Mouse (Mus musculus) Patski (cell line): ENCODE data around the gene Eps15l1. TPM values are rescaled to one million over a fixed set of nuclear protein-coding genes. Genes with fewer than 3 reads are reported as not detected.

ENCODE experiments used
- ATAC-seq: fragments of 100-300 bp; one replicate; pipeline ENCODE4 v1.8.0; 2021
- CTCF ChIA-PET: fragments of 350-600 bp; sonication (Branson Sonifier 250); formaldehyde crosslinking; loops from one replicate; lab custom pipeline; 2022; ENCODE audit warnings: inconsistent platforms; lab: Charles Lee
- POLR2A ChIA-PET: fragments of 350-600 bp; sonication (Branson Sonifier 250); formaldehyde crosslinking; loops from one replicate; lab custom pipeline; 2022; ENCODE audit warnings: antibody characterized with exemption, inconsistent platforms; lab: Charles Lee
- DNase-seq: peaks from one replicate; pipeline ENCODE4 v3.0.0-alpha.2; 2011; ENCODE audit warnings: low read depth, low spot score
- H3K27me3 ChIP-seq: fragments of 371-371 bp; one replicate; pipeline ENCODE4 v1.5.1; 2021
- CTCF ChIP-seq: fragments of 100-300 bp; IDR thresholded peaks from one replicate; pipeline ENCODE4 v1.5.1; 2021
- in situ Hi-C: fragments of 300-500 bp; cut with MboI; formaldehyde crosslinking; loops from 3 replicates; pipeline ENCODE4 v1.11.1; 2018; ENCODE audit warnings: low pct_unique_long_range_greater_than_20kb, mixed read lengths
- polyA plus RNA-seq: library from polyadenylated mRNA; unstranded; gene quantifications from one replicate; pipeline ENCODE4 v1.2.3, GENCODE M21; 2021

The Eps15l1 gene
- polyA plus RNA-seq, result 63.4 TPM

- ATAC-seq (peak; percentile 92), DNase-seq (peak; percentile 92)
- H3K27me3 ChIP-seq, result no peaks in the 10 kb centered on the region
- no peak for TF ChIP-seq CTCF
- CTCF ChIA-PET, result interaction anchor here (0.9 to 2.3 kb wide), 8 partner anchors 10 to 163 kb away, joined by 3 to 9 read pairs (median 4); partner anchors contain the start of genes 1700030K09Rik and Calr3
- POLR2A ChIA-PET, result interaction anchor here (1.1 kb wide), 1 partner anchor 22 kb away, joined by 3 read pairs; the partner anchor contains the start of genes 1700030K09Rik and Calr3
- in situ Hi-C loops, result no loop called here
These were observed at the start of gene Eps15l1 for GRCm38 (mm10) chr8:72421362-72422335. Gene Eps15l1 (minus strand): TSS chr8:72421460.

GRCm38 (mm10) chr8:72470684-72471083 is 49.4 kb upstream of the Eps15l1 start:
- ATAC-seq, result no peak
- in situ Hi-C loops, result no loop called here
- POLR2A ChIA-PET, result interaction anchor here (0.7 to 1.0 kb wide), 2 partner anchors 10 to 11 kb away, joined by 4 read pairs; no protein-coding TSS in a partner anchor
- no peak for DNase-seq
- no peak for TF ChIP-seq CTCF
- no peaks in the 10 kb centered on the region for H3K27me3 ChIP-seq
- CTCF ChIA-PET, result interaction anchor here (0.7 kb wide), 1 partner anchor 35 kb away, joined by 3 read pairs; no protein-coding TSS in a partner anchor

- CTCF ChIA-PET, result interaction anchor here (0.7 kb wide), 1 partner anchor 35 kb away, joined by 3 read pairs; no protein-coding TSS in a partner anchor
- in situ Hi-C loops, result no loop called here
- DNase-seq, result no peak
- H3K27me3 ChIP-seq, result no peaks in the 10 kb centered on the region
- ATAC-seq, result no peak
- no peak for TF ChIP-seq CTCF
- POLR2A ChIA-PET, result interaction anchor here (1.0 kb wide), 1 partner anchor 9 kb away, joined by 4 read pairs; no protein-coding TSS in a partner anchor
These were observed 48.7 kb upstream of the Eps15l1 start for GRCm38 (mm10) chr8:72469984-72470383.

GRCm38 (mm10) chr8:72469243-72469642 is 48.0 kb upstream of the Eps15l1 start:
- no peak for TF ChIP-seq CTCF
- in situ Hi-C loops, result no loop called here
- DNase-seq (no peak), ATAC-seq (no peak)
- CTCF ChIA-PET, result no interaction called here
- no peaks in the 10 kb centered on the region for H3K27me3 ChIP-seq
- POLR2A ChIA-PET, result no interaction called here

- DNase-seq, result no peak
- no peak for TF ChIP-seq CTCF
- POLR2A ChIA-PET, result no interaction called here
- in situ Hi-C loops, result no loop called here
- no peaks in the 10 kb centered on the region for H3K27me3 ChIP-seq
- no peak for ATAC-seq
- CTCF ChIA-PET, result no interaction called here
These were observed 43.0 kb upstream of the Eps15l1 start for GRCm38 (mm10) chr8:72464211-72464610.

- ChIA-PET POLR2A (interaction anchor here (0.8 to 1.2 kb wide), 2 partner anchors 10 to 11 kb away, joined by 4 read pairs; no protein-coding TSS in a partner anchor), CTCF (interaction anchor here (1.5 kb wide), 1 partner anchor 19 kb away, joined by 3 read pairs; no protein-coding TSS in a partner anchor)
- DNase-seq (no peak), ATAC-seq (no peak)
- H3K27me3 ChIP-seq, result no peaks in the 10 kb centered on the region
- no peak for TF ChIP-seq CTCF
- in situ Hi-C loops, result no loop called here
These were observed 38.7 kb upstream of the Eps15l1 start for GRCm38 (mm10) chr8:72459881-72460533.

- CTCF ChIA-PET, result interaction anchor here (1.0 to 1.1 kb wide), 2 partner anchors 34 to 70 kb away, joined by 3 read pairs; no protein-coding TSS in a partner anchor
- POLR2A ChIA-PET, result interaction anchor here (1.5 kb wide), 1 partner anchor 16 kb away, joined by 5 read pairs; no protein-coding TSS in a partner anchor
- no peaks in the 10 kb centered on the region for H3K27me3 ChIP-seq
- no peak for TF ChIP-seq CTCF
- no peak for DNase-seq
- in situ Hi-C loops, result no loop called here
- no peak for ATAC-seq
These were observed 37.2 kb upstream of the Eps15l1 start for GRCm38 (mm10) chr8:72458457-72458856.

GRCm38 (mm10) chr8:72457806-72458205 is 36.5 kb upstream of the Eps15l1 start:
- no peak for TF ChIP-seq CTCF
- no peaks in the 10 kb centered on the region for H3K27me3 ChIP-seq
- in situ Hi-C loops, result no loop called here
- no peak for ATAC-seq
- POLR2A ChIA-PET, result interaction anchor here (0.6 to 1.5 kb wide), 3 partner anchors 16 to 120 kb away, joined by 3 to 5 read pairs (median 5); no protein-coding TSS in a partner anchor
- no peak for DNase-seq
- CTCF ChIA-PET, result interaction anchor here (1.1 kb wide), 1 partner anchor 71 kb away, joined by 3 read pairs; no protein-coding TSS in a partner anchor

GRCm38 (mm10) chr8:72455317-72455716 is 34.1 kb upstream of the Eps15l1 start:
- ChIA-PET CTCF (no interaction called here), POLR2A (no interaction called here)
- DNase-seq, result no peak
- no peak for TF ChIP-seq CTCF
- in situ Hi-C loops, result no loop called here
- ATAC-seq, result no peak
- H3K27me3 ChIP-seq, result no peaks in the 10 kb centered on the region

- POLR2A ChIA-PET, result no interaction called here
- CTCF ChIA-PET, result interaction anchor here (1.2 kb wide), 1 partner anchor 13 kb away, joined by 3 read pairs; no protein-coding TSS in a partner anchor
- DNase-seq (no peak), ATAC-seq (no peak)
- no peaks in the 10 kb centered on the region for H3K27me3 ChIP-seq
- in situ Hi-C loops, result no loop called here
- no peak for TF ChIP-seq CTCF
These were observed 32.6 kb upstream of the Eps15l1 start for GRCm38 (mm10) chr8:72453904-72454303.
